Mouse (Mus musculus): ENCODE results near the gene Usp7.

DNA sequence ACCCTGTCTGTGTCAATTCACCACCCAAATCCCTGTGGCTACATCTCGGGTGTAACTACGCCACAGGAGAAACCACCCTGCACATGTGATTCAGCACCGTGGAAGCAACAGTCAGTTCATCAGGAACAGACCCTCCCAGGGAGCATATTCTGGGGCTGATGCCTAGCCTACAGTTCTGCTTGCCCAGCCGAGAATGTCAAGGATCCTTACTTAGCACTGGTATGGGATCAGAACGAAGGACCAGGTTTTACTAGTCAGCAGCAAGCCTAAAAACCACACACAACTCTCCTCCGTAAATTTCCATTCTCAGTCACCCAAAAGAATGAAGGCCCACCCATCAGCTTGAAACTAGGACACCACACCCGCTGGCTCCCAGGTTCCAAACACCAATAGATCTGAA is 60.5 kb downstream of the Usp7 start:
- TF ChIP-seq UBTF (IDR thresholded peaks at IDR 0.05; ENCODE audit: borderline replicate concordance, insufficient read depth, low read depth, low read length) (no peak), CTCF (IDR thresholded peaks at IDR 0.05 in 2 of 3, conservative IDR thresholded peaks at IDR 0.05 in 1 of 3; ENCODE audit: control insufficient read depth in 1 of 3, insufficient read depth in 1 of 3, low read depth in 2 of 3, low read length in 3 of 3, poor library complexity in 1 of 3, severe bottlenecking in 1 of 3) (no peak), E2F4 (IDR thresholded peaks at IDR 0.05; ENCODE audit: borderline replicate concordance, low read depth, low read length) (no peak), NELFE (IDR thresholded peaks at IDR 0.05; ENCODE audit: low read depth, low read length) (no peak)

Data from MEL (cell line).